Mouse (Mus musculus) liver, embryonic 14.5 days (tissue): Measurements from ENCODE around the gene Trio. TPM values are rescaled to one million over a fixed set of nuclear protein-coding genes. Genes with fewer than 3 reads are reported as not detected.

Experiments
- ATAC-seq: fragments of 200-750 bp; cut with Nextera tagmentation; 2 replicates; pipeline ENCODE4 v1.8.0; 2017; ENCODE audit warnings: moderate number of reproducible peaks, mild to moderate bottlenecking, moderate library complexity; ENCODE audit not compliant: insufficient read depth
- DNase-seq, 3 experiments: peaks; one replicate each; pipeline ENCODE4 v3.0.0-alpha.2; 2012 to 2013; ENCODE audit warnings: low read depth in 3 of 3, low spot score in 3 of 3
- H3K27ac ChIP-seq: fragments of 300-500 bp; sonication (generic); 2 replicates; pipeline ENCODE4 v1.5.1; 2014; ENCODE audit warnings: moderate library complexity, mild to moderate bottlenecking, control low read depth, inconsistent platforms
- H3K27me3 ChIP-seq: fragments of 300-500 bp; sonication (generic); 2 replicates; pipeline ENCODE4 v1.6.1; 2014; ENCODE audit warnings: mild to moderate bottlenecking, low read length, moderate library complexity; ENCODE audit not compliant: control insufficient read depth, insufficient read depth
- H3K36me3 ChIP-seq: fragments of 300-500 bp; sonication (generic); replicated peaks from 2 replicates; pipeline ENCODE4 v1.6.1; 2014; ENCODE audit warnings: low read depth; ENCODE audit not compliant: control insufficient read depth, insufficient read depth
- H3K4me1 ChIP-seq, 2 experiments: fragments of 200-500 bp in 1 of 2; fragments of 300-500 bp in 1 of 2; sonication (generic) in 1 of 2; replicated peaks; 2 replicates each; pipeline ENCODE4 v1.6.1; 2012 to 2014; ENCODE audit warnings: antibody characterized with exemption in 1 of 2, inconsistent platforms in 1 of 2, low read length in 1 of 2; ENCODE audit not compliant: control insufficient read depth in 2 of 2, insufficient read depth in 2 of 2
- H3K4me2 ChIP-seq: fragments of 300-500 bp; sonication (generic); 2 replicates; pipeline ENCODE4 v1.6.1; 2014; ENCODE audit warnings: low read depth, mild to moderate bottlenecking, control low read depth, moderate library complexity
- H3K4me3 ChIP-seq, 2 experiments: fragments of 200-500 bp in 1 of 2; fragments of 300-500 bp in 1 of 2; sonication (generic) in 1 of 2; 2 replicates each; pipeline ENCODE4 v1.5.1; 2012 to 2014; ENCODE audit warnings: low read depth in 2 of 2, low read length in 2 of 2, mild to moderate bottlenecking in 2 of 2, control low read depth in 1 of 2, inconsistent platforms in 1 of 2, moderate library complexity in 1 of 2; ENCODE audit not compliant: insufficient read depth in 1 of 2
- H3K9ac ChIP-seq: fragments of 300-500 bp; sonication (generic); replicated peaks from 2 replicates; pipeline ENCODE4 v1.6.1; 2014; ENCODE audit warnings: mild to moderate bottlenecking, control low read depth, moderate library complexity
- H3K9me3 ChIP-seq: fragments of 300-500 bp; sonication (generic); 2 replicates; pipeline ENCODE4 v1.6.1; 2016; ENCODE audit warnings: low read length, mixed read lengths; ENCODE audit not compliant: control insufficient read depth
- CTCF ChIP-seq: IDR thresholded peaks from 2 replicates; pipeline ENCODE4 v1.5.1; 2016; ENCODE audit warnings: antibody characterized with exemption, low read depth, control low read depth
- EP300 ChIP-seq: IDR thresholded peaks from 2 replicates; pipeline ENCODE4 v1.6.1; 2016; ENCODE audit warnings: antibody characterized with exemption, low read depth
- WGBS: fragments of 180-500 bp; shearing (Covaris S2); extraction: QIAGEN DNeasy Blood & Tissue Kit; methylation state at CpG from one replicate; pipeline ENCODE4 v1.1.7; 2014; ENCODE audit not compliant: insufficient replicate concordance; 5-methylcytosine and 5-hydroxymethylcytosine counted together
- polyA plus RNA-seq, 2 experiments: library from polyadenylated mRNA; depleted of rRNA in 1 of 2; stranded (reverse) in 1 of 2; unstranded in 1 of 2; fragments of >200 nt; fragmentation: Nextera tagmentation in 1 of 2; extraction: Ambion mirVana in 1 of 2; gene quantifications; 2 replicates each; pipeline versions ENCODE4 v1.2.1 to v1.2.3; 2012 to 2014

The Trio gene
- polyA plus RNA-seq, 2 experiments = 2.6 to 6.0 TPM

DNA sequence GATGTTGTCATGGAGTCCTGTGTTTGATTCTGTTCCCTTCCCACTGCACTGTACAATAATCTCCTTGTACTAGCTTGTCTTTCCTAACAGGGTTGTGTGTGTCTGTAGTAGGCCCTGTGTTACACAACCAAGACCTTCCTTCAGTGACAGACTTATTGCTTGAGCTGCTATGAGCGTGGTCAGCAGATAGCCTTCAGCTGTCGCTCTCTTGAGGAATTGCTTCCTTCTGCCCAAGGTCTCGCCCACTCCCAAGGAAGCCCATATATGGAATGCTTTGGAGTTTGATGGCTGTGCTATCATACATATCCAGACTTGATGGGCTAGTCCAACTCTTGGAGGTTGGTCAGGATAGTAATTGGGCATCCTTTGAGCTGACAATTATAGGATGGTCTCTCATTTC, 22.1 kb upstream of the Trio start:
- H3K27me3 ChIP-seq = no peaks in the 10 kb centered on the region
- TF ChIP-seq CTCF (no peak), EP300 (no peak)
- no peak overlapping the region for H3K27ac ChIP-seq
- DNase-seq (no peak), ATAC-seq (no peak)
- H3K36me3 ChIP-seq = no peaks in the 10 kb centered on the region
- no peaks in the 10 kb centered on the region for H3K4me1 ChIP-seq
- WGBS = 31% methylated on average over 3 of the region's 3 CpGs
- H3K9ac ChIP-seq = no peak overlapping the region
- no peaks in the 10 kb centered on the region for H3K9me3 ChIP-seq
- no peak overlapping the region for H3K4me3 ChIP-seq
- no peak overlapping the region for H3K4me2 ChIP-seq

DNA sequence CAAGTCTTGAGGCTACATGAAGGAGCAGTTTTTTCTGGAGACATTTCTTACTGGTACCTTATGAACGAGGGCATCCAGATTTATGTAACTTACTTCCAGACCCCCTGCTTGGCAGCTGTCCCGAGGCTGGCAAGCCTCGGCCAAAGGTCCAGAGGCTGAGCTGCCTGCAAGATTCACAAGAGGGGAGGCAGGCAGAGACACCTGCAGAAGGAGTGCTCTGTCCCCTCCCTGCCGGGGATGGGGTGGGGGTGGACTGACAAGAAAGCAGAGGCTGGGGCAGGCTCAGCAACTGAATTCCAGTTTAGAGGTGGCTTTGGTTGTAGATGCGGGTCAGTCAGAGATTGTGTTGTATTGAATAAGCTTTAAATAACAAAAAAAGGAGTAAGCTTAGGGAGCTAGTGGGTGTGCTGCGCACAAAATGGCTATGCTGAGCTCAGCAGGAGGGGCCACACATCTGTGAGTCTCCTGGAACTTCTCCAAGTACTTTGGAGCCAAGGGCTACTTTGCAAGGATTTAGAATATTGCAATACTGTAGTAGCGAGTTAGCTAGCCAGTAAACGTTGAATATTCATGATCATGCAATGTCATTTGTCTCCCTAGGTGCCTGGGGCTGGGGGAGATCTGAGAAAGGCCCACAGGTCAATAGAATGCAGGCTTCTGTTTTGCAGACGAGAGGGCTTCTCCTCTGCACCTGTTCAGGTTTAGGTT, 15.7 kb upstream of the Trio start:
- Histone ChIP-seq H3K27me3 (no peaks in the 10 kb centered on the region), H3K4me3 (no peak overlapping the region), H3K27ac (no peak overlapping the region), H3K36me3 (no peaks in the 10 kb centered on the region), H3K4me2 (no peak overlapping the region), H3K4me1 (no peaks in the 10 kb centered on the region), H3K9ac (no peak overlapping the region), H3K9me3 (no peaks in the 10 kb centered on the region)
- no peak for DNase-seq
- WGBS = 23% methylated on average over 9 of the region's 9 CpGs
- ATAC-seq = no peak
- TF ChIP-seq EP300 = no peak

DNA sequence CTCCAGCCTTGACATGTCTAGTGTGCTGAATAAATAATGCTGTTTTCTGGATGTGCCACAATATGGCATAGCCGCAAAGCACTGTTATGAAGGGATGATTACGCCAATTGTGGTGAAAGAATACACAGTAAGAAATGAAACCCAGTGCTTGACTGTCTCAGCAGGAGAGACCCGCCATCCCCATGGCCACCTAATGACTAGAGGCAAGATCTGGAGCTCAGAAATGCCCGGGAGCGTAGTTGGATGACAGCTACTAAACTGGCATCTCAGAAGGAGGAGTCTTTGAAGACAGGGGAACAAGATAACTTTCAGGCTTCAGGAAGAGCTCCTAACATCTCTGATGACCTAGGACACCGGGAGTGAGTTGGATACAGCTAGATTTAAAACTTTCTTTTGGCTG, 12.0 kb upstream of the Trio start:
- no peak overlapping the region for H3K4me2 ChIP-seq
- WGBS = 66% methylated on average over 6 of the region's 6 CpGs
- no peak for DNase-seq
- TF ChIP-seq CTCF (no peak), EP300 (no peak)
- H3K4me3 ChIP-seq = no peak overlapping the region
- no peak for ATAC-seq
- no peaks in the 10 kb centered on the region for H3K36me3 ChIP-seq
- H3K9ac ChIP-seq = no peak overlapping the region
- H3K27ac ChIP-seq = no peak overlapping the region
- H3K4me1 ChIP-seq = no peaks in the 10 kb centered on the region
- H3K27me3 ChIP-seq = no peaks in the 10 kb centered on the region
- no peaks in the 10 kb centered on the region for H3K9me3 ChIP-seq

DNA sequence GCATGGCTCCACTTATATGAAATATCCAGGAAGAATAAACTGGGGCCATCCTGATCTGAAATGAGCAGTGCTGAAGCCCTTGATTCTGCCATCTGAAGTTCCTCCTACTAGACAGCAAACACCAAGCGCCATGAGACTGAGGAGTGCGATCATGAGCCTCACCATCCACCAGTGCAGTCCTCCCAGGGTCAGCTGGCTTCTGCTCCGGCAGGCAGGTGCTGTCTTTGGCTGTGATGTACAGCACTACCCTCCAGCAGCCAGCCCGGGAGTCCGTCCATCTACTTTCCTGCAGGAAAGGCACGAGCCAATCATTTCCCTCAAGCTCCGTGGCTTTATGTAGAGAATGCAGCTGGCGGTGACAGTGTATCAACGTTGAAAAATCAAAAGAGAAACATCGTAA, 10.0 kb upstream of the Trio start:
- no peak overlapping the region for H3K27ac ChIP-seq
- TF ChIP-seq EP300 (no peak), CTCF (no peak)
- no peak overlapping the region for H3K4me2 ChIP-seq
- no peaks in the 10 kb centered on the region for H3K9me3 ChIP-seq
- H3K27me3 ChIP-seq = no peaks in the 10 kb centered on the region
- no peaks in the 10 kb centered on the region for H3K36me3 ChIP-seq
- no peak overlapping the region for H3K4me3 ChIP-seq
- ATAC-seq (no peak), DNase-seq (no peak)
- H3K4me1 ChIP-seq = no peaks in the 10 kb centered on the region
- no peak overlapping the region for H3K9ac ChIP-seq
- WGBS = 64% methylated on average over 10 of the region's 10 CpGs

DNA sequence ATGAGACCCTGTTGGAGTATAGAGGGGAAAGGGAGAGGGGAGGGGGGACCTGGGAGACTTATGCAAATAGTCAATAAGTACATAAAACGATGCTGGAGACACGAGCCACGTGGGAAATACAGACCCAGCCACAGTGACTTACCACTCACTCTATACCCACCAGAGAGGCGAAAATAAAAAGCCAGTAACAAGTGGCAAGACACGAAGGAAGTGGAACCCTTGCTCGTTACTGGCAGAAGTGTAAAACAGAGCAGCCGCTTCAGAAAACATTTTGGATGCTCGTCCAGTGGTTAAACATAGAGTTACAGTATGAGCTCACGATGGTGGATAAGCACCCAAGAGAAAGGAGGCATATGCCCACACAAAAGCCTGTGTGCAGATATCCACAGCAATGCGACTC, 9.0 kb upstream of the Trio start:
- ATAC-seq (no peak), DNase-seq (no peak)
- TF ChIP-seq CTCF (no peak), EP300 (no peak)
- H3K27ac ChIP-seq = no peak overlapping the region
- H3K4me1 ChIP-seq = no peaks in the 10 kb centered on the region
- H3K9ac ChIP-seq = no peak overlapping the region
- no peaks in the 10 kb centered on the region for H3K27me3 ChIP-seq
- WGBS = 57% methylated on average over 10 of the region's 10 CpGs
- H3K36me3 ChIP-seq = no peaks in the 10 kb centered on the region
- no peaks in the 10 kb centered on the region for H3K9me3 ChIP-seq
- H3K4me3 ChIP-seq = no peak overlapping the region
- H3K4me2 ChIP-seq = no peak overlapping the region
